Mouse (Mus musculus) thymus, adult 2 months (tissue): ENCODE measurements at regions not wholly inside any gene's neighbourhood (a gene's known extent, or its start where the extent isn't known, plus 50 kb on each side); places are given as distances from the start of the nearest gene placed in this dataset.

ENCODE experiments used
- CTCF ChIP-seq: fragments of 200-500 bp; IDR thresholded peaks from 2 replicates; pipeline ENCODE4 v1.5.1; 2012; ENCODE audit warnings: mild to moderate bottlenecking, control low read depth, low read length, moderate library complexity, borderline replicate concordance; ENCODE audit not compliant: control insufficient read depth, poor library complexity, insufficient read depth; ENCODE audit errors: extremely low read depth
- POLR2A ChIP-seq: fragments of 200-500 bp; IDR thresholded peaks from 2 replicates; pipeline ENCODE4 v1.6.1; 2012; ENCODE audit warnings: mild to moderate bottlenecking, low read length, control low read depth, moderate library complexity; ENCODE audit not compliant: control insufficient read depth, poor library complexity, insufficient read depth; ENCODE audit errors: extremely low read depth

DNA sequence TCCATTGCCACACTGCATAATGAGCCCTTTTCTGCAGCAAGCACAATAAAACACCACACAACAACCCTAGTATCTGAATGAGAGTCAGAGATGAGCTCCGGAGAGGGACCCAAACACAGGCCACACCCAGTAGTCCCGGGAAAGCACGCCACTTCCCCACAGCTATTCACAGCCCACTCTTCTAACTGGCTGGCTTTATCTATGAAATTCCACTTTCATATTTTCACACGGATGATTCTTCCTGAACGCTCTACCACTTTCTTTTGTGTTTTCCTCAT, 68.4 kb downstream of the Hlx start:
- TF ChIP-seq POLR2A (no peak), CTCF (no peak)
